Mouse (Mus musculus): ENCODE measurements around the gene Kcnip1. TPM values are rescaled to one million over a fixed set of nuclear protein-coding genes. Genes with fewer than 3 reads are reported as not detected.

Gene Kcnip1
- total RNA-seq (2018; cell fraction: chromatin; rRNA removed), result under 1 TPM in 3 of 26 experiments, not detected in 23; 0.13 to 0.33 (median 0.26) TPM
- not detected for total RNA-seq (2018; cell fraction: cytosol; rRNA removed)
- total RNA-seq (2018; cell fraction: nucleus; rRNA removed), result not detected
- not detected in 3 replicates for polyA plus RNA-seq (2018)

DNA sequence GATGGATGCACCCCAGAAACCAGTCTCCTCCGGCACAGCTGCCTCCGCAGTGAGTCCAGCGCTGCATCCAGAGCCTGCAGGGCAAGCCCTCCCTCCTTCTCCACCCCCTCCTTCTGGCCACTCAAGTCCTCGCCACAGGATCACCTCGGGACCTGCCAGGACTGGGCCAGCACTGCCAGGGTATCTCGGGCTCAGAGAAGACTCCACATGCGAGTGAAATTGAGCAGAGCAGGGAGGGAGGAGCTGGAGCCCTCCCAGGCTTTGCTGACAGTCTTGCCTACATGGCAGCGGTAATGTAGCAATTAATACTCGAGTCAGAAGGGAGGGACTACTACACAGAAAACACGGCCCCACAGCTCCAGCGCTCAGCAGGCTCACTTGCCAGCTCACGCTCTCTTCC is at the start of gene Kcnip1:
Kcnip1 (minus strand) TSS at position 215 of the 400 bp plus-strand sequence.
- no peaks in the 10 kb centered on the region for H3K79me2 ChIP-seq (ENCODE audit: inconsistent target)
- no peak within 1 kb of the TSS for H3K4me3 ChIP-seq (ENCODE audit: inconsistent target)
- WGBS (ENCODE audit: missing documents), result 72% methylated on average over 12 of the region's 12 CpGs
- H3K27ac ChIP-seq, result no peak within 1 kb of the TSS
- H3K36me3 ChIP-seq (ENCODE audit: inconsistent target), result no peaks in the 10 kb centered on the region

DNA sequence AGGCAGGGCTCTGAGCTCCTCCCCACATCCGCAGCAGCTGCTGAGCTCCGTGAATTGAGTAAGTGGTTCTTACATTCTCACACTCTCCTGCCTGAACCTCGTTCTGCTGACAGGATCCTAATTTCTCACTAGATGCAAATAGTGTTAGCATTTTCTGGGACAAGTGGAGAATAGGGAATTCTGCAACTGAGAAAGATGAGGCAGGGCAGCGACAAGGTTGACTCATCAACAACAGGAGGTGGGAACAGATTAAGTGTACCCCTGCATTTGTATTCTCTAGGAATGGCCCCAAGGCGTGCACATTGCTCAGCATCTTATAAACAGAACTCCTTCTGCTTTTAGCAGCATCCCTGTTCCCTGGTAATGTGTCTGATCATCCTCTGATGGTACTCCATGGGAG is 47.1 kb upstream of the Kcnip1 start:
- 96% methylated on average over 5 of the region's 5 CpGs for WGBS (ENCODE audit: missing documents)
- Histone ChIP-seq H3K27ac (no peak overlapping the region), H3K36me3 (ENCODE audit: inconsistent target) (no peaks in the 10 kb centered on the region), H3K79me2 (ENCODE audit: inconsistent target) (no peaks in the 10 kb centered on the region), H3K4me3 (ENCODE audit: inconsistent target) (no peak overlapping the region)

GRCm38 (mm10) chr11:34035909-34036658 is 43.1 kb upstream of the Kcnip1 start:
- no peaks in the 10 kb centered on the region for H3K36me3 ChIP-seq (ENCODE audit: inconsistent target)
- H3K27ac ChIP-seq, result no peak overlapping the region
- no peak overlapping the region for H3K4me3 ChIP-seq (ENCODE audit: inconsistent target)
- 54% methylated on average over 5 of the region's 5 CpGs for whole genome bisulfite sequencing (ENCODE audit: missing documents)
- no peaks in the 10 kb centered on the region for H3K79me2 ChIP-seq (ENCODE audit: inconsistent target)

DNA sequence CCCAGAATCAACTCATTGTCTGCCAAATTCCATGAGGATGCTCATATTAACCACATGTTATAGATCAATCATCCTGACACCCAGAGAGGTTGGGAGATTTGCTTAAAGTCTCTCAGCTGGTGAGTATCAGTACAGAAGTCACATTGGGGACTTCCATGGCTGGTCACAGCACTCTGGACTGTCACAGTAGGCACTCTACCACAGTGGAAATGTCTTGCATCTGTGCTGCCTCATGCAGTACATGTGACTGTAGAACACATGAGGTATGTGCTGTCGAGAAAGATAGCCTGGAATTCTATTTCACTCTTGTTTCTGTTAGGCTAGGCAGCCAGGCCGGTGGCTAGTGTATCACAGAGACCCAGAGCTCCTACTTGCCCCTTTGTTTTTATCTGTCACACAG is 41.8 kb upstream of the Kcnip1 start:
- H3K27ac ChIP-seq, result peak overlapping the region; percentile 71
- no peaks in the 10 kb centered on the region for H3K36me3 ChIP-seq (ENCODE audit: inconsistent target)
- no peaks in the 10 kb centered on the region for H3K79me2 ChIP-seq (ENCODE audit: inconsistent target)
- 92% methylated on average over 2 of the region's 2 CpGs for WGBS (ENCODE audit: missing documents)
- no peak overlapping the region for H3K4me3 ChIP-seq (ENCODE audit: inconsistent target)

- no peaks in the 10 kb centered on the region for H3K36me3 ChIP-seq (ENCODE audit: inconsistent target)
- WGBS (ENCODE audit: missing documents), result 7% methylated on average over 5 of the region's 5 CpGs
- H3K79me2 ChIP-seq (ENCODE audit: inconsistent target), result no peaks in the 10 kb centered on the region
- no peak overlapping the region for H3K4me3 ChIP-seq (ENCODE audit: inconsistent target)
- H3K27ac ChIP-seq, result peak overlapping the region; percentile 71
Measured at GRCm38 (mm10) chr11:34034008-34034505, 41.1 kb upstream of the Kcnip1 start.

DNA sequence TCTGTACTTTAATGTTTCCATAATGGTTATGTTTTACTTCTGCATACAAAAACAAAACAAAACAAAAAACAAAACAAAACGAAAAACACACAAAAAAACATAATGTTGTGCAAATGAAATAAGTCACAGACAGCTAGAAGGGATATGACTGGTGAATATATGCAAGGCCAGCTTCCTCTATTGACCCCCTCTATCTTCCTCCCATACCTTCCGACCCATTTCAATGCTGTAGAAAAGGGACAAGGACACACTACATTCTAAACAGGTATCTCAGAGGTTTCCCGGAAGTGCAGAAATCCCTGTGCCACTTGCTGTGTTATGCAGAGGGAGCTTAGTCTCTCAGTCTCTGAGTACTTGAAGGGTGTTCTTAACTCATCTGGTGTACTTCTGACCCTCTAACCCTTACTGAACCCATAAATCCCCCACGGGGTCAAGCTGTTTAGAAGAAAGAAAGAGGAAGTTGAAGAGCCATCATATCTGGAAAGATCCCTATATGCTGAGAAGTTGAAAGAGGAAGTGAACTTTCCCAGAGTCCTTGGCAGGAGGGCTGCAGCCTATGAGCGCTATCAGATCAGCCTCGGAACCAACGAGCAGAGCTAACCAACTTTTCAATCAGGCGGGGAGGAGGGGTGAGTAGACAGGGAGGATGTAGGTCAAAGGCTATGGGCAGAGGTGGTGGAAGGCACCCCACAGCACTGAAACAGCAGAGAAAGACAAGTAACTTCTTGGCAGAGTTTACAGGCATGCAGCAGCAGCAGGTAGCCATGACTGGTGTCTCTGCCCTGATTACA is 38.3 kb upstream of the Kcnip1 start:
- Histone ChIP-seq H3K4me3 (ENCODE audit: inconsistent target) (no peak overlapping the region), H3K79me2 (ENCODE audit: inconsistent target) (no peaks in the 10 kb centered on the region), H3K27ac (peak overlapping the region; percentile 76), H3K36me3 (ENCODE audit: inconsistent target) (no peaks in the 10 kb centered on the region)
- 11% methylated on average over 8 of the region's 8 CpGs for WGBS (ENCODE audit: missing documents)

- Histone ChIP-seq H3K79me2 (ENCODE audit: inconsistent target) (no peaks in the 10 kb centered on the region), H3K27ac (no peak overlapping the region), H3K36me3 (ENCODE audit: inconsistent target) (no peaks in the 10 kb centered on the region), H3K4me3 (ENCODE audit: inconsistent target) (no peak overlapping the region)
- WGBS (ENCODE audit: missing documents), result 93% methylated on average over 5 of the region's 5 CpGs
Measured at GRCm38 (mm10) chr11:34029658-34030057, 36.7 kb upstream of the Kcnip1 start.

- 14% methylated on average over 1 of the region's 1 CpGs for WGBS (ENCODE audit: missing documents)
- H3K4me3 ChIP-seq (ENCODE audit: inconsistent target), result no peak overlapping the region
- no peaks in the 10 kb centered on the region for H3K79me2 ChIP-seq (ENCODE audit: inconsistent target)
- H3K27ac ChIP-seq, result peak overlapping the region; percentile 48
- no peaks in the 10 kb centered on the region for H3K36me3 ChIP-seq (ENCODE audit: inconsistent target)
Measured at GRCm38 (mm10) chr11:34025091-34025490, 32.1 kb upstream of the Kcnip1 start.

DNA sequence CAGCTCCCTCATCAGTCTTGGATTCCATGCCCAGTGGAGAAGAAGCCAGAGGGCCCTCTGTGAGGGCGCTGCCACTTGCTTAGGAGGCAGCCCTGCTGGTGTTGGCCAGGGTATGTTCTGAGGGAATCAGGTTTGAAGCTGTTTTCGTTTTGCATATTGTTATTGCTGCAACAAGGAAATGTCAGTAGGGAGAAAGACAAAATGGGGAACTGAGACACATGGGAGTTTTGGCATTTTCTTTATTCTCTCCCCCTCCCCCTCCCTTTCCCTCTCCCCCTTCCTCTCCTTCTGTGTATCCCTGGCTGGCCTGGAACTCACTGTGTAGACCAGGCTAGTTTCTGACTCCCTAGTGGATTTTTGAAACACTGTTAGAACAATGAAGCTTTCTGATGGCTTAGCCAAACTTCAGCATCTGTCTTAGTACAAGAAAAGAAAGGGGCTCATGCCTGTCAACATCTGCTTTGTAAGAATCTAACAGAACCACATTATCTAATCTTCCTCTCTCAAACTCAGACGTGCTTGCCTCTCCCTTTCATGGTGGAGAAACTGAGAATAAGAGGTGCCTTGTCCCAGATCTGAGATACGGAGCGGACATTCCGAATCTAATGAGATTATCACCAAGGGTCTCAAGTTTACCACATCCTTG is 19.2 kb upstream of the Kcnip1 start:
- Histone ChIP-seq H3K79me2 (ENCODE audit: inconsistent target) (no peaks in the 10 kb centered on the region), H3K36me3 (ENCODE audit: inconsistent target) (no peaks in the 10 kb centered on the region), H3K27ac (peak overlapping the region; percentile 87), H3K4me3 (ENCODE audit: inconsistent target) (no peak overlapping the region)
- 60% methylated on average over 6 of the region's 6 CpGs for WGBS (ENCODE audit: missing documents)

DNA sequence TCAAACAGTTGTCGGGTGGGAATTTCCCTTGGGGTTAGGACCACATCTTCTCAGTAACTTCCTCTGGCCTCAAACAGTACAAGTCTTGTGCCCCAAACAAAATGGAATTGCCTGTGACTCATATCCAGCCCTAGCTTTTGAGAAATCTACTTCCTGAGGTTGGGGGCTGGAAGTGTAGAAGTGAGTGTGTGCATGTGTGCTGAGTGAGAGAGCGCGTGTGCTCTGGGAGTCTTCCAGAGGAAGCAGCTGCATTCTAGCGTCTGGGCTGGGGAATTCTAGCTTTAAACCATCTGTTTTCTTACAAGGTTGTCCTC is 17.9 kb upstream of the Kcnip1 start:
- no peaks in the 10 kb centered on the region for H3K36me3 ChIP-seq (ENCODE audit: inconsistent target)
- no peaks in the 10 kb centered on the region for H3K79me2 ChIP-seq (ENCODE audit: inconsistent target)
- H3K27ac ChIP-seq, result peak overlapping the region; percentile 87
- H3K4me3 ChIP-seq (ENCODE audit: inconsistent target), result no peak overlapping the region
- WGBS (ENCODE audit: missing documents), result 0% methylated on average over 4 of the region's 4 CpGs

- peak overlapping the region; percentile 87 for H3K27ac ChIP-seq
- 14% methylated on average over 6 of the region's 7 CpGs for WGBS (ENCODE audit: missing documents)
- H3K36me3 ChIP-seq (ENCODE audit: inconsistent target), result no peaks in the 10 kb centered on the region
- no peaks in the 10 kb centered on the region for H3K79me2 ChIP-seq (ENCODE audit: inconsistent target)
- H3K4me3 ChIP-seq (ENCODE audit: inconsistent target), result no peak overlapping the region
Measured at GRCm38 (mm10) chr11:34010133-34010858, 17.3 kb upstream of the Kcnip1 start.

GRCm38 (mm10) chr11:34009316-34010087 is 16.6 kb upstream of the Kcnip1 start:
- no peak overlapping the region for H3K4me3 ChIP-seq (ENCODE audit: inconsistent target)
- H3K79me2 ChIP-seq (ENCODE audit: inconsistent target), result no peaks in the 10 kb centered on the region
- H3K27ac ChIP-seq, result peak overlapping the region; percentile 87
- H3K36me3 ChIP-seq (ENCODE audit: inconsistent target), result no peaks in the 10 kb centered on the region
- 37% methylated on average over 12 of the region's 12 CpGs for WGBS (ENCODE audit: missing documents)

DNA sequence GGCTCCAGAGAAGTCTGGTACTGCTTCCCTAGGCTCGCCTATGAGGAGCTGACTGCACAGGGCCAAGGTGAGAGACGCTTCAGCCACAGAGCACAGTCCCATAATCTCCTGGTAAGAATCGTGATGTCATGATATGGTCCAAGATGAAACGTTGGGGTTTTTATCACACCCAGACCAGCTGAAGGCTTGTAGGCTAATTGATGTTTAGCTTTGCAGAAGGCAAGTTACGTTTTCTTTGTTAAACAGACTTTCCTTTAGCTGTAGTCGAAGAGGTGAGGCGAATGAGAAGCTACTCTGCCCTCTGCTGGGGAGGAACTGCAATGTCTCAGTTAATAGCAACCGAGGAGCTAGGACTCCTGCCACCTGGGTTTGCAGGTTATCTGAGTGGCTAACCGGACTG is 15.8 kb upstream of the Kcnip1 start:
- 4% methylated on average over 9 of the region's 9 CpGs for WGBS (ENCODE audit: missing documents)
- Histone ChIP-seq H3K4me3 (ENCODE audit: inconsistent target) (no peak overlapping the region), H3K79me2 (ENCODE audit: inconsistent target) (no peaks in the 10 kb centered on the region), H3K36me3 (ENCODE audit: inconsistent target) (no peaks in the 10 kb centered on the region), H3K27ac (peak overlapping the region; percentile 88)
